Mouse (Mus musculus): Measurements from ENCODE around the gene Cbr4. TPM values are rescaled to one million over a fixed set of nuclear protein-coding genes. Genes with fewer than 3 reads are reported as not detected.

The Cbr4 gene
- total RNA-seq (2014; rRNA removed) (8.3 and 12.2 TPM in 2 replicates), polyA plus RNA-seq (2015; fragmentation: Nextera tagmentation; extraction: Ambion mirVana) (23.0 and 28.9 TPM in 2 replicates)

DNA sequence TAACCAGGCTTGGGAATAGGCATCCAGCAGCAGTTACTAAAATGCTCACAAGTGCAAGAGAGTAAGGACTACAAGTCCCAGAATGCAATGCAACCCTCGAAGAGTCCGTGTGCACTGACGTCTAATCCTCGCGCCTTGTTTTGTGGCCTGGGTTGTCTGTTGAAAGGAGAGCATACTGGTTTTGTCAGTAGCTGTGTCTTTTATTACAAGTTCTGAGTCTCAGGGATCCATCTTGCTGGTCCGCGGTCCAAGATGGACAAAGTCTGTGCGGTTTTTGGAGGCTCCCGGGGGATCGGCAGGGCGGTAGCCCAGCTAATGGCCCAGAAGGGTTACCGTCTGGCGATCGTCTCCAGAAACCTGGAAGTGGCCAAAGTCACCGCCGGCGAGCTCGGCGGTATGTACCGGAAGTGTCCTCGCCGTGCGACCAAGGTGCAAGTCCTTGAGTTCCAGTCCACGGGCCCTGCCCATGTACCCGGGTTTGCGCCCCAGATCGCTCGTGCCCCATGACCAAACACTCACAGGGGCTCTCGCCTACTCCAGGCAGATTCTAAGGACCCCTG lies at the start of gene Cbr4:
Gene Cbr4 (plus strand): TSS at position 138 of the 560 bp plus-strand sequence.
- peak within 1 kb of the TSS; percentile 97 for H3K27ac ChIP-seq (ENCODE audit: low read depth, low read length)
- H3K36me3 ChIP-seq (ENCODE audit: insufficient read depth): peaks cover 3% of the 10 kb centered on the region; the same call in 1 of the 2 replicates
- H3K27me3 ChIP-seq (ENCODE audit: insufficient read depth, low read length): no peaks in the 10 kb centered on the region
- TF ChIP-seq CTCF (IDR thresholded peaks at IDR 0.05; ENCODE audit: low read depth): no peak
- peaks cover 5% of the 10 kb centered on the region for H3K4me1 ChIP-seq (ENCODE audit: insufficient read depth)
- under 1% methylated on average over 29 of the region's 29 CpGs for WGBS
- peak within 1 kb of the TSS; percentile 92 for H3K9ac ChIP-seq
- no peaks in the 10 kb centered on the region for H3K9me3 ChIP-seq (ENCODE audit: low read length)
- peak within 1 kb of the TSS; percentile 82 for H3K4me2 ChIP-seq (ENCODE audit: low read depth)
- ATAC-seq (peak; percentile 99), DNase-seq (peak; percentile 96)
- peak within 1 kb of the TSS; percentile 76 for H3K4me3 ChIP-seq (ENCODE audit: low read depth, low read length)

DNA sequence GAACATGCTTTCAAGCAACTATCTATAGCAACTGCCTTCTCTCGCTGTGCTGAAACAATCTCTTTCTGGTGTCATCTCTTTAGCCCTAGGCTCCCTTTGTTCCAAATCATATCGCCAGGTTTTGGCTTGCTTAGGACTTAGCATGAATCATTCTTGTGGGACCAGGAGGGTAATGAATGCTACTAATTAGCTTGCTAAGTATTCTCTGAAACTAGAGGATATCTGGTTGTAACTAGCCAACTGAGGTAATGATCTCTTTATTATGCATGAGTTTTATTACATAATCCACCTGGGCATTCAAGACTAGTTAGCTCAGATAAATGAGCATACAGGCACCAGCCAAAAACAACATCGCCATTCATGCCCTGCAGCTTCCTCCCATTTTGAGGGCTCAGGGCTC lies 44.5 kb upstream of the Cbr4 start:
- H3K27me3 ChIP-seq (ENCODE audit: insufficient read depth, low read length): no peaks in the 10 kb centered on the region
- H3K4me2 ChIP-seq (ENCODE audit: low read depth): no peak overlapping the region
- TF ChIP-seq CTCF (IDR thresholded peaks at IDR 0.05; ENCODE audit: low read depth): no peak
- no peak overlapping the region for H3K4me3 ChIP-seq (ENCODE audit: low read depth, low read length)
- H3K4me1 ChIP-seq (ENCODE audit: insufficient read depth): no peaks in the 10 kb centered on the region
- H3K9ac ChIP-seq: no peak overlapping the region
- ATAC-seq: no peak
- 65% methylated on average over 3 of the region's 3 CpGs for WGBS
- no peak for DNase-seq
- no peak overlapping the region for H3K27ac ChIP-seq (ENCODE audit: low read depth, low read length)
- H3K36me3 ChIP-seq (ENCODE audit: insufficient read depth): no peaks in the 10 kb centered on the region
- 0 out of 2 replicates have a peak, but pooled peaks cover 10% of the 10 kb centered on the region for H3K9me3 ChIP-seq (ENCODE audit: low read length)

DNA sequence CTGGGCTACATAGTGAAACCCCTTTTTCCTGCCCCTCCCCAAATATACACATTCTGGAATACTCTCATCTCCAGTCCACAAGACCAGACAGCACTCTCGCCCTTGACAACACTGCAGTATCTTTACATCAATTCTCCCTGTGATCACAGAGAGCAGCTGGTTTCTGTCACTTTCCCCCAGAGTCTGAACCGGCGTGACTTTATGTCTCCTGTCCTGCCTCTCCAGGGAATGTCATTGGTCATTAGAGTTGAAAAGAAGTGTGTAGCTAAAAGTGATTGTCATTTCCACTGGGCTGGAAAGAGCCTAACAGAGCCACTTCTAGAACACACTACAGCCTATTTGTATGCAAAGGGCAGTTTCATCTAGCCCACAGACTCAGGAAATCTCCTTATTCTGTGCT lies 43.2 kb upstream of the Cbr4 start:
- Histone ChIP-seq H3K27me3 (ENCODE audit: insufficient read depth, low read length) (no peaks in the 10 kb centered on the region), H3K27ac (ENCODE audit: low read depth, low read length) (no peak overlapping the region), H3K4me3 (ENCODE audit: low read depth, low read length) (no peak overlapping the region), H3K9ac (no peak overlapping the region), H3K4me2 (ENCODE audit: low read depth) (no peak overlapping the region), H3K36me3 (ENCODE audit: insufficient read depth) (no peaks in the 10 kb centered on the region), H3K4me1 (ENCODE audit: insufficient read depth) (no peaks in the 10 kb centered on the region), H3K9me3 (ENCODE audit: low read length) (0 out of 2 replicates have a peak, but pooled peaks cover 5% of the 10 kb centered on the region)
- no peak for ATAC-seq
- WGBS: 47% methylated on average over 3 of the region's 3 CpGs
- DNase-seq: no peak
- TF ChIP-seq CTCF (IDR thresholded peaks at IDR 0.05; ENCODE audit: low read depth): no peak

DNA sequence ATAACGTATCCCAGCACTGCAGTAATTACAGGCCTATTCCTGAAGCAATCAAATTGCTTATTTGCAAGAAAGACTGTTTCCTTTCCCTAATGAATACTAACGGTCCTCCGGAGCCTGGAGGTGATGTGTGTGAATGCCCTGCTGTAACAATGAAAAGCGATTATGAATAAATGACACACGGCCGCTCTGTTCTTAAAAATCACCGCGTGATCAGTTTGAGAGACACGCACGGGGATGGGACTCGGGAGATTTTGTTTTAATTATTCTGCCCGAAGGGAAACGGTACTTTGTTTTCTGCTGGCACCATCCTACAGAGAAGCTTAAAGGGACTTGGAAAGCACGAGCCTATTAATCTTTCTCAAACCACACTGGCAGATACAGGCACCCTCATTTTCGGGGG lies 41.2 kb upstream of the Cbr4 start:
- H3K9ac ChIP-seq: peak overlapping the region; percentile 44
- WGBS: 10% methylated on average over 15 of the region's 15 CpGs
- peak overlapping the region; percentile 57 for H3K27ac ChIP-seq (ENCODE audit: low read depth, low read length)
- TF ChIP-seq CTCF (IDR thresholded peaks at IDR 0.05; ENCODE audit: low read depth): no peak
- H3K4me1 ChIP-seq (ENCODE audit: insufficient read depth): no peaks in the 10 kb centered on the region
- DNase-seq: peak; percentile 68
- H3K4me3 ChIP-seq (ENCODE audit: low read depth, low read length): peak overlapping the region; percentile 28
- peak; percentile 69 for ATAC-seq
- peak overlapping the region; percentile 39 for H3K4me2 ChIP-seq (ENCODE audit: low read depth)
- no peaks in the 10 kb centered on the region for H3K36me3 ChIP-seq (ENCODE audit: insufficient read depth)
- no peaks in the 10 kb centered on the region for H3K27me3 ChIP-seq (ENCODE audit: insufficient read depth, low read length)
- no peaks in the 10 kb centered on the region for H3K9me3 ChIP-seq (ENCODE audit: low read length)

- no peak overlapping the region for H3K4me3 ChIP-seq (ENCODE audit: low read depth, low read length)
- ATAC-seq (no peak), DNase-seq (no peak)
- H3K36me3 ChIP-seq (ENCODE audit: insufficient read depth): no peaks in the 10 kb centered on the region
- H3K4me1 ChIP-seq (ENCODE audit: insufficient read depth): no peaks in the 10 kb centered on the region
- H3K27me3 ChIP-seq (ENCODE audit: insufficient read depth, low read length): no peaks in the 10 kb centered on the region
- no peak overlapping the region for H3K9ac ChIP-seq
- H3K4me2 ChIP-seq (ENCODE audit: low read depth): no peak overlapping the region
- WGBS: 69% methylated on average over 2 of the region's 2 CpGs
- H3K9me3 ChIP-seq (ENCODE audit: low read length): no peaks in the 10 kb centered on the region
- H3K27ac ChIP-seq (ENCODE audit: low read depth, low read length): no peak overlapping the region
- no peak for TF ChIP-seq CTCF (IDR thresholded peaks at IDR 0.05; ENCODE audit: low read depth)
Observed at GRCm38 (mm10) chr8:61448100-61448499, 39.4 kb upstream of the Cbr4 start.

DNA sequence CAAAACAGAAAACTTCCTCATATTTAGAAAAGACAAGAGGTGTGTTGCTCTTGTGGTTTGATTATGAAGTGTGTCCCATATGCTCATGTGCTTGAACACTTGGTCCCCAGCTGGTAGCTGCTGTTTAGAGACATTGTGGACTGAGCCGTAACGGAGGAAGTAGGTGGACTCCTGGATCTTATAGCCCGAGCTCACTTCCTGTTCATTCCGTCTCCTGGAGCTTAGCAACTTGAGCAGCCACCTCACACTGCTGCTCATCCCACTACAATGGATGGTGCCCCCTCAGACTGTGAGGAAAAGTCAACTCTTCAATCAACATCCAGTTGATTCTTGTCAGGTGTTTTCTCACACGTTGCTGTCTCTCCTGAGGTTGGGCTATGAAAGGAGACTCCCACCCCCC lies 38.7 kb upstream of the Cbr4 start:
- no peaks in the 10 kb centered on the region for H3K9me3 ChIP-seq (ENCODE audit: low read length)
- no peak overlapping the region for H3K9ac ChIP-seq
- no peak overlapping the region for H3K27ac ChIP-seq (ENCODE audit: low read depth, low read length)
- DNase-seq: no peak
- ATAC-seq: no peak
- no peaks in the 10 kb centered on the region for H3K4me1 ChIP-seq (ENCODE audit: insufficient read depth)
- no peak overlapping the region for H3K4me3 ChIP-seq (ENCODE audit: low read depth, low read length)
- whole genome bisulfite sequencing: 79% methylated on average over 5 of the region's 5 CpGs
- no peak for TF ChIP-seq CTCF (IDR thresholded peaks at IDR 0.05; ENCODE audit: low read depth)
- no peak overlapping the region for H3K4me2 ChIP-seq (ENCODE audit: low read depth)
- H3K36me3 ChIP-seq (ENCODE audit: insufficient read depth): no peaks in the 10 kb centered on the region
- H3K27me3 ChIP-seq (ENCODE audit: insufficient read depth, low read length): no peaks in the 10 kb centered on the region

GRCm38 (mm10) chr8:61450916-61451575 lies 36.5 kb upstream of the Cbr4 start:
- H3K36me3 ChIP-seq (ENCODE audit: insufficient read depth): no peaks in the 10 kb centered on the region
- DNase-seq (no peak), ATAC-seq (no peak)
- H3K9me3 ChIP-seq (ENCODE audit: low read length): no peaks in the 10 kb centered on the region
- H3K4me2 ChIP-seq (ENCODE audit: low read depth): no peak overlapping the region
- no peak overlapping the region for H3K27ac ChIP-seq (ENCODE audit: low read depth, low read length)
- no peak for TF ChIP-seq CTCF (IDR thresholded peaks at IDR 0.05; ENCODE audit: low read depth)
- no peaks in the 10 kb centered on the region for H3K4me1 ChIP-seq (ENCODE audit: insufficient read depth)
- WGBS: 90% methylated on average over 9 of the region's 9 CpGs
- no peak overlapping the region for H3K9ac ChIP-seq
- H3K27me3 ChIP-seq (ENCODE audit: insufficient read depth, low read length): no peaks in the 10 kb centered on the region
- no peak overlapping the region for H3K4me3 ChIP-seq (ENCODE audit: low read depth, low read length)

All from forebrain, postnatal 0 days (tissue).